Mouse (Mus musculus) hindbrain, embryonic 11.5 days (tissue): Measurements from ENCODE around the gene Plxna2. TPM values are rescaled to one million over a fixed set of nuclear protein-coding genes. Genes with fewer than 3 reads are reported as not detected.
A peak's percentile ranks its signal among the peaks of the same experiment; 100 is the strongest.

Experiments used
- ATAC-seq: fragments of 200-750 bp; cut with Nextera tagmentation; 2 replicates; pipeline ENCODE4 v1.8.0; 2017; ENCODE audit warnings: mild to moderate bottlenecking, moderate TSS enrichment, moderate library complexity; ENCODE audit not compliant: low FRiP score
- DNase-seq: peaks from one replicate; pipeline ENCODE4 v3.0.0-alpha.2; 2015; ENCODE audit warnings: low spot score
- H3K27ac ChIP-seq: fragments of 300-500 bp; sonication (generic); 2 replicates; pipeline ENCODE4 v1.5.1; 2014; ENCODE audit warnings: mild to moderate bottlenecking, low read depth, low read length
- H3K27me3 ChIP-seq: fragments of 300-500 bp; sonication (generic); 2 replicates; pipeline ENCODE4 v1.6.1; 2014; ENCODE audit warnings: mild to moderate bottlenecking, low read length, moderate library complexity, mixed read lengths; ENCODE audit not compliant: control insufficient read depth, insufficient read depth
- H3K36me3 ChIP-seq: fragments of 300-500 bp; sonication (generic); 2 replicates; pipeline ENCODE4 v1.6.1; 2014; ENCODE audit warnings: mild to moderate bottlenecking, low read length, moderate library complexity, mixed read lengths; ENCODE audit not compliant: control insufficient read depth, insufficient read depth
- H3K4me1 ChIP-seq: fragments of 300-500 bp; sonication (generic); replicated peaks from 2 replicates; pipeline ENCODE4 v1.6.1; 2014; ENCODE audit warnings: low read length, mixed read lengths; ENCODE audit not compliant: control insufficient read depth, insufficient read depth
- H3K4me2 ChIP-seq: fragments of 300-500 bp; sonication (generic); replicated peaks from 2 replicates; pipeline ENCODE4 v1.6.1; 2014; ENCODE audit warnings: mild to moderate bottlenecking, low read depth, low read length
- H3K4me3 ChIP-seq: fragments of 300-500 bp; sonication (generic); 2 replicates; pipeline ENCODE4 v1.5.1; 2014; ENCODE audit warnings: low read depth, low read length
- H3K9ac ChIP-seq: fragments of 300-500 bp; sonication (generic); 2 replicates; pipeline ENCODE4 v1.6.1; 2014; ENCODE audit warnings: low read depth, low read length
- H3K9me3 ChIP-seq: fragments of 300-500 bp; sonication (generic); 2 replicates; pipeline ENCODE4 v1.6.1; 2016; ENCODE audit warnings: low read length; ENCODE audit not compliant: control insufficient read depth
- WGBS: fragments of 180-500 bp; shearing (Covaris S2); extraction: QIAGEN DNeasy Blood & Tissue Kit; methylation state at CpG from one replicate; pipeline ENCODE4 v1.1.7; 2014; 5-methylcytosine and 5-hydroxymethylcytosine counted together
- polyA plus RNA-seq: library from polyadenylated mRNA; unstranded; fragments of >200 nt; fragmentation: Nextera tagmentation; extraction: Ambion mirVana; gene quantifications from 2 replicates; pipeline ENCODE4 v1.2.1, GENCODE M21; 2014

The Plxna2 gene
- polyA plus RNA-seq, result 23.2 and 25.4 TPM in 2 replicates

GRCm38 (mm10) chr1:194617918-194618317 is at the start of gene Plxna2:
Gene Plxna2, plus strand, starts transcription at chr1:194618218.
- Histone ChIP-seq H3K4me1 (peaks cover 4% of the 10 kb centered on the region; the same call in 1 of the 2 replicates), H3K4me2 (peak within 1 kb of the TSS; percentile 80), H3K9me3 (no peaks in the 10 kb centered on the region), H3K9ac (no peak within 1 kb of the TSS), H3K4me3 (peak within 1 kb of the TSS; percentile 77; the same call in 1 of the 2 replicates), H3K36me3 (no peaks in the 10 kb centered on the region), H3K27ac (no peak within 1 kb of the TSS), H3K27me3 (no peaks in the 10 kb centered on the region)
- DNase-seq (no peak), ATAC-seq (no peak)
- WGBS, result 95% methylated on average over 2 of the region's 2 CpGs

DNA sequence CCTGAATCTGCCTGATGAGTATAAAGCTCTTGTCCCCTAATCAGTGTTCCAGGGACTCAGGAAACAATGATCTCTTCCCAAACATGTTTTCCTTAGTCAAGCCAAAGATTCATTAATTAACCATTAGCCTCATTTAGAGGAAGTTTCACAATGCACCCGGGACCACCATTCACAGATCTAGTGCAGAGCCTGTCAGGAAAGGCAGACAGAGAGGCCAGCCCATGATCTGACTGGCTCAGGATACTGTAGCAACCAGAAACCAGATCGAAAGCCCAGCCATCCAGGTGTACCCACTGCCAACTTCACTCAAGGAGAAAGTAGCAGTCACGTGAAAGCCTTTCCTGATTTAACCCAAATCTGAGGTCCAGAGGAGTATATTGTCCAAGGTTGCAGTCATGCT is 44.1 kb upstream of the Plxna2 start:
- Histone ChIP-seq H3K4me1 (no peaks in the 10 kb centered on the region), H3K9me3 (no peaks in the 10 kb centered on the region), H3K27me3 (no peaks in the 10 kb centered on the region; the same call in 1 of the 2 replicates), H3K36me3 (no peaks in the 10 kb centered on the region), H3K4me3 (no peak overlapping the region), H3K9ac (no peak overlapping the region), H3K4me2 (no peak overlapping the region), H3K27ac (no peak overlapping the region)
- ATAC-seq (no peak), DNase-seq (no peak)
- 80% methylated on average over 3 of the region's 3 CpGs for WGBS

- WGBS, result 94% methylated on average over 3 of the region's 3 CpGs
- H3K9ac ChIP-seq, result no peak overlapping the region
- DNase-seq, result no peak
These were observed 39.7 kb upstream of the Plxna2 start for GRCm38 (mm10) chr1:194578270-194578669.

DNA sequence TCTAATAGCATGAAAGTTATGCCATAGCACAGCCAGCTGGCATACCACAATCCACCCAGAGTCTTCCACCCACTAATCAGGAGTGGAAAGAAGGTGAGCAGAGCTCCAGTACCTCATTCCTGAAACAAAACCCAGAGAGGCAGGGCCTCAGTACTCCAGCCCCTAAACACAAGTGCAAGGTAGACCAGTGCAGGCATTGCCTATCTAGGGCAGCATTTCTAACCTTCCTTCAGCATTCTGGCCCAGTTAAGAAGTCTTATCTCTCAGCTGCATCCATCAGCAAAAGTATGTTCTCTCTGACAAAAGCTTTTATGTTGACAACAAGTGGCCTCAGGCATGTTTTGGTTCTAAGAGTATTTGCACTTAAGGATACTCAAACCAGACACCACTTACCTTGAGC is 37.5 kb upstream of the Plxna2 start:
- no peaks in the 10 kb centered on the region; the same call in 1 of the 2 replicates for H3K27me3 ChIP-seq
- no peak overlapping the region for H3K27ac ChIP-seq
- no peaks in the 10 kb centered on the region for H3K36me3 ChIP-seq
- DNase-seq, result no peak
- ATAC-seq, result no peak
- H3K9ac ChIP-seq, result no peak overlapping the region
- H3K9me3 ChIP-seq, result no peaks in the 10 kb centered on the region
- no peak overlapping the region for H3K4me3 ChIP-seq
- no peak overlapping the region for H3K4me2 ChIP-seq
- H3K4me1 ChIP-seq, result no peaks in the 10 kb centered on the region

More at GRCm38 (mm10) chr1:194578270-194578669, 39.7 kb upstream of the Plxna2 start:
- Histone ChIP-seq H3K27me3 (no peaks in the 10 kb centered on the region; the same call in 1 of the 2 replicates), H3K9me3 (no peaks in the 10 kb centered on the region), H3K27ac (no peak overlapping the region), H3K4me3 (no peak overlapping the region), H3K4me2 (no peak overlapping the region), H3K4me1 (no peaks in the 10 kb centered on the region), H3K36me3 (no peaks in the 10 kb centered on the region)
- ATAC-seq, result no peak

DNA sequence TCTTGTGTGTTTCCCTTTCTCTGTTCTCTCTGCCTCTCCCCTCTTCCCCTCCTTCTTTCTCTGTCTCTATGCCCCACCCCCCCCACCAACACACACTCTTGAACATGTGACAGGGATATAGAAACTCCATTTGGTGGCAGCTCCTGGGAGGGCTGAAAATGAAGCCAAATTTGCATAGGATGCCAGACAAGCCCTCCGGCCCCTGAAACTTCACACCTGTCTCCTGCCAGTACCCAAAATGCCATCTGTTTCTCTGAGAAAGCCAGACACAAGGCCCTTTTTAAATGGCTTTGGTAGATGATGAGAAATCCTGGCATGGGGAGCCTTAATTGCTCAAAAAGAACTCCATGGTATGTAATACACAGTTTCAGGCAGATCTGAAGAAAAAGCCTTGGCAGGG is 31.3 kb upstream of the Plxna2 start:
- Histone ChIP-seq H3K9me3 (no peaks in the 10 kb centered on the region), H3K9ac (no peak overlapping the region), H3K4me3 (no peak overlapping the region), H3K27ac (no peak overlapping the region), H3K4me2 (no peak overlapping the region), H3K4me1 (no peaks in the 10 kb centered on the region), H3K36me3 (no peaks in the 10 kb centered on the region), H3K27me3 (no peaks in the 10 kb centered on the region)
- 70% methylated on average over 1 of the region's 1 CpGs for WGBS
- no peak for DNase-seq
- ATAC-seq, result no peak

DNA sequence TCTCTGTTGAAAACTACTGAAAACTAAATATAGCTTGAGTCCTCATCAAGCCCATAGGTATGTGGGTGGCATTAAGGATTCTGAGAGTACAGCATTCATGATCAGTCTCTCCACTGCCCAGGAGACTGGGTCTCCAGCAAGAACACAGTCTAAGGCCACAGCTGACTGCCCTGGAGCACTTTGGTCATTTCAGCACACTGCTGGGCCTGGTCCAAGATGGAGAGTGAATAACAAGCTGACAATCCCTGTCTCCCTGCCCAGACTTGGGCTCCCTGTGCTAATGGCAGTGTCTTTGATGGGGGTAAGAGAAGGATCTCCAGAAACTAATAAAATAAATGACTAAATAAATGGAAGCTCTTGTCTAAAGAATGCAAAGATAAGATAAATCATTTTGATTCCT is 30.5 kb upstream of the Plxna2 start:
- Histone ChIP-seq H3K9ac (no peak overlapping the region), H3K4me3 (no peak overlapping the region), H3K27ac (no peak overlapping the region), H3K4me2 (no peak overlapping the region), H3K36me3 (no peaks in the 10 kb centered on the region), H3K9me3 (no peaks in the 10 kb centered on the region), H3K27me3 (no peaks in the 10 kb centered on the region), H3K4me1 (no peaks in the 10 kb centered on the region)
- ATAC-seq (no peak), DNase-seq (no peak)

- no peak overlapping the region for H3K4me2 ChIP-seq
- H3K9ac ChIP-seq, result no peak overlapping the region
- no peak for DNase-seq
- ATAC-seq, result no peak
- 25% methylated on average over 1 of the region's 1 CpGs for WGBS
- H3K4me3 ChIP-seq, result no peak overlapping the region
- H3K9me3 ChIP-seq, result no peaks in the 10 kb centered on the region
- no peaks in the 10 kb centered on the region for H3K36me3 ChIP-seq
- no peaks in the 10 kb centered on the region for H3K27me3 ChIP-seq
- H3K4me1 ChIP-seq, result no peaks in the 10 kb centered on the region
- no peak overlapping the region for H3K27ac ChIP-seq
These were observed 29.9 kb upstream of the Plxna2 start for GRCm38 (mm10) chr1:194587956-194588668.

- no peak overlapping the region for H3K4me3 ChIP-seq
- H3K4me1 ChIP-seq, result no peaks in the 10 kb centered on the region
- H3K27ac ChIP-seq, result no peak overlapping the region
- H3K27me3 ChIP-seq, result no peaks in the 10 kb centered on the region
- no peak overlapping the region for H3K4me2 ChIP-seq
- 68% methylated on average over 1 of the region's 1 CpGs for WGBS
- no peak overlapping the region for H3K9ac ChIP-seq
- no peak for DNase-seq
- H3K36me3 ChIP-seq, result no peaks in the 10 kb centered on the region
- no peaks in the 10 kb centered on the region for H3K9me3 ChIP-seq
- no peak for ATAC-seq
These were observed 29.1 kb upstream of the Plxna2 start for GRCm38 (mm10) chr1:194588711-194589451.

DNA sequence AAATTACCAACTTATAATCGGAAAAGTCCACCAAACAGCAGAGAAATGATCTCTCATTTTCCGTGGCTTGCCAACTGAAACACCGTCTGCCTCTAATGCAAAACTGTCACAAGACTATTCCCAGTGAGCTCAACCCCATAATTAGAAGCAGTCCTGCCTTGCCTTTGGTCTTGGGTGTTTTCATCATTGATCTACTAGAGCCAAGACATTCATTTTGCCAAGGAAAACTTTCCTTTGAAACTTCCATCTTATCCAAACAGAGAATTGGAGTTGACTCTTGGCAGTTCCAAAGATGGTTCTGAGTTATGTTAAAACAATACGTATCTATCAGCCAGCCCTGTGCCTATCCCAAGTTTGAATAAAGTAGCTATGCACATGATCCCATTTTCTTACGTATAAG is 24.9 kb upstream of the Plxna2 start:
- ATAC-seq (no peak), DNase-seq (no peak)
- no peaks in the 10 kb centered on the region for H3K9me3 ChIP-seq
- no peaks in the 10 kb centered on the region for H3K27me3 ChIP-seq
- no peak overlapping the region for H3K27ac ChIP-seq
- WGBS, result 73% methylated on average over 5 of the region's 5 CpGs
- H3K4me1 ChIP-seq, result no peaks in the 10 kb centered on the region
- H3K9ac ChIP-seq, result no peak overlapping the region
- H3K36me3 ChIP-seq, result no peaks in the 10 kb centered on the region
- no peak overlapping the region for H3K4me2 ChIP-seq
- H3K4me3 ChIP-seq, result no peak overlapping the region
